Mouse (Mus musculus) heart, adult 8-10 months (tissue): ENCODE data around the gene Mrnip. TPM values are rescaled to one million over a fixed set of nuclear protein-coding genes. Genes with fewer than 3 reads are reported as not detected.

ENCODE experiments used
- DNase-seq: peaks from one replicate; pipeline ENCODE4 v3.0.0; 2022; ENCODE audit warnings: low spot score
- total RNA-seq, 4 experiments: library from RNA; stranded (reverse); gene quantifications; 2 replicates each; pipeline ENCODE4 v1.2.4; 2022

Gene Mrnip
- total RNA-seq, 4 experiments from 2014 or later: 1.6 to 3.5 (median 2.7) TPM

DNA sequence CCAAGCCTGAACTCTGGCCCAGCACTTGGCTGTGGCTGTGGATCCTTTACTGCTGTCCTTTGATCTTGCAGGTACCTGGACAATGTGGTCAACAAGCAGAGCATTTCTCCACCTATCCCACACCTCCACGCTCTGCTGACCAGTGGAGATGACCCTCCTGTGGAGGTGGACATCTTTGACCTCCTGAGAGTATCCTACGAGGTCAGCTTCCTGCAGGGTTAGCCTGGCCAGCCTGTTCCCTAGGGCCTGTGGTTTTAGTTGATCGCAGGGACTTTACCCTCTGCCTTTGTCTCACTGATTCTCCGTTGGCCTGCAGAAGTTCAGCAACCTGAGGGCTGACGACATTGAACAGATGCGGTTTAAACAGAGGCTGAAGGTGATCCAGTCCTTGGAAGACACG lies 15.9 kb upstream of the Mrnip start:
- DNase-seq: no peak

DNA sequence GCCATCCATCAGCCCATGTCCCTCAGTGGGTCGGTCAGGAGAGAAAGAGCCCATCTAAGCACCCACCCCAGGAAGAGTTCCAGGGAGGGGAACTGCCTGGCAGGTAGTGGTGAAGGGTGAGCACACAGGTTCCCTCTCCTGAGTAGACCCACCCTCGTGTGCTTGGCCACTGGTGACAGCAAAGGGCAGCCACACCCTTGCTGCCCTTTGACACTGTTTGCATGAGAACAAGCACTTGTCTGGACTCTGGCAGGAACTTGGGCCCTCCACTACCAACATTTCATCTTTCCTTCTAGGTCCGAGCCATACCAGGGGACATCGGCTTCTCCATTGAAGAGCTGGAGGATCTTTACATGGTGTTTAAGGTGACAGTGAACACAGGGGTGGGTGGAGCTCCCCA lies 14.9 kb upstream of the Mrnip start:
- no peak for DNase-seq

DNA sequence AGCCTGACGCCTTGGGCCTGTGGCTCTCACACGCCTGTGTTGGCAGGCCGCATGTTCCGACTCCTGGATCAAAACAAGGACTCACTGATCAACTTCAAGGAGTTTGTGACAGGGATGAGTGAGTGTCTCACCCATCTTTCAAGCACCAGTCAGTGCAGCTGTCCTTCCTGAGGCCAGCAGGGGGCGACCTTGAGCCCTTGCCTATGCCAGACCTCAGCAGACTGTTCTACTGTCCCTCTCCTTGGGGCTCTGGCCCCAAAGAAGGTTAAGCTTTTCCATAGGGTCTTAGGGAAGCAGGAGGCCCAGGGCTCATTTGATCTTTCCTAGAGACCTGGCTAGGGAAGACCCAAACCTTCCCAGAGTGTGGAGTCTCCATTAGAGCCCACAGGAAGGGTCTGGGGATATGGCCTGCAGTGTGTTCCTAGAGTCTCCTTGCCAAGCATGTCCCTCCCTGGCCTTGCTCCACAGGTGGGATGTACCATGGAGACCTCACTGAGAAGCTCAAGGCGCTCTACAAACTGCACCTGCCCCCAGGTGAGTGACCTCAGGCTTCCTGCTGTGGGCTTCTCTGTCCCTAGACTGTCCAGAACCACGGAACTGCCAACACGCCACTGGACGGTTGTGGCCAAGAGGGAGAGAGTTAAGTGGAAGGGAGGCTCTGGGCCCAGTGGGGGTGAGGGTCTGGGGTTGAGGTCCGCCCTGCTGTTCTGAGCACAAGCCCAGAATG lies 12.5 kb upstream of the Mrnip start:
- DNase-seq: no peak

DNA sequence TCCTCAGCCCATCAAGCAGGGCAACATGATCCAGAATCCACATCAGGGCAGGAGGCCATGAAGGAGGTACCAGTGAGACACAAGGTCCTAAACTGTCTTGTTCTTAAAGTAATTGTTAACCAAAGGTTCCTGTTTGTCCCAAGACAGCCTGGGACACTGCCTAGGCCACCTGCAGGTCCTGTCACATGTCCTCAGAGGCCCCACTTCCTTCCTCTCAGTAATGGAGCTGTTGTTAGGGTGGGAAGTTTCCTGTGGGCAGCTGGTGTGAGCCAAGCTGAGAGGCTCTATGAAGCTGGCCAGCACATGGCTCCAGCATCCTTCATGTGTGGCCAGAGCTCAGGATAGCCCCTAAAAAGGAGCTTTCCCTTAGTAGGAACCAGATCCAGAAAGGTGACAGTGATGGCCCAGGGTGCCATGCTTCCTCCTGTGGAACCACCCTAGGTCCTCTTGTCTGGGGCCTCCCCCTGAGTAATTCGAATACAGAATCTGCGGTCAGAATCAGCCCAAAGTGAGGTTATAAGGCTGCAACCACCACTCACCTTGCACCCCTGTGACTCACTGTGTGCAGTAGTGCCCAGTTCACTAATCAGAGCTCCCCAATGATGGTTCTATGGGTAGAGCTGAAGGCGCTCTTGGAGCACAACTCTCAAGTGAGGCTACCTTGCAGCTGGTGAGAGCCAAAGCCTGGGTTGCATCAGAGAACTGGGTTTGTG lies 11.8 kb upstream of the Mrnip start:
- no peak for DNase-seq

DNA sequence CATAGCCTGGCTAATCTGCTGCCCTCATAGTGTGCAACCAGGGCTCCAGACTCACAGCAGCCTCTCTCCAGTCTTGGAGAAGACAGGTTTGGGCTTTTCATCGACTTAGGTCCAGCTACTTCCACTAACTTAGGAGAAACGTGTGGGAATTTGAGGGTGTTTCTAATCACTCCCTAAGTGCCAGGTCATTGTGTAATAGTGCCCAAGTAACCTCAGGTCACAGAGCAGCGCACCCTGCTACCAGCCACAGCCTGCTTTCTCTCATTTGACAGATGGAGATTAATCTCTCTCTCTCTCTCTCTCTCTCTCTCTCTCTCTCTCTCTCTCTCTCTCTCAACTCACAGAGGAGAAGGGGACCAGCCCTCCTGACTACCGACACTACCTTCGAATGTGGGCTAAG lies 5.9 kb upstream of the Mrnip start:
- no peak for DNase-seq

DNA sequence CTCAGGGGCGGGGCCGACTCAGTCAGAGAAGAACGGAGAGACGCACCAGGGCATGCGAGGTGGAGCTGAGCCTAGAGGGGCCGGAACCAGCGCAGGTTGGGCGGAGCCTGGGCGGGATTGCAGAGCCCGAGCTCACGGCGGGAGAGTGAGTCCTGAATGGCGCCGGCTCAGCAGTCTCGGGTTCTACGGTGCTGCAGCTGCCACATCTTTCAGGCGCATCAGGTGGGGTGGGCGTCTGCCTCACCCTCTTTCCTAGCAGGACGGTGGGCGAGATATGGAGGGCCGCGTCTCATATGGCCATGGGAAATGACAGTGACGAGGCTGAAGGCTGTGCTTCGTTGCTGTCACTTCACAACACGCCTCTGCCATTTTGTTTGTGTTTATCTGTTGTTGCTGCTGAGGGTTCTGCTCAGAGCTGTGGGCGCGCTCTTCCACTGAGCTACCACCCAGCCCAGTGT lies 515 bp downstream of the Mrnip start:
- no peak for DNase-seq

DNA sequence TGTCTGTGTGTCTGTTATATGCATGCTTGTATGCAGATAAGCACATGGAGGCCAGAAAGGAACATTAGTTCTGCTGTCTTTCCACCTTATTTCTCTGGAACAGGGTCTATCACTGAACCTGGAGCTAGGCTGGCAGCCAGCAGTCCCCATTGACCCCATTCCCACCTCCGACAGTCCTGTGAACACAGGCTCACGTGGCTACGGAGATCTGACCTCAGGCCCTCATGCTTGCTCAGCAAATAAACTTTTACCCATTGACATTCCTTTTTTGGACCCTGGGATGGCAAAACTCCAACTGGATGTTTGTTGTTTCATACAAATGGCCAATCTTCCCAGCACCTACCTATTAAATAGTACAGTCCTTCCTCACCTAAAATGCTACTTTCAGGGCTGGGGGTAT lies 2.1 kb downstream of the Mrnip start:
- no peak for DNase-seq

DNA sequence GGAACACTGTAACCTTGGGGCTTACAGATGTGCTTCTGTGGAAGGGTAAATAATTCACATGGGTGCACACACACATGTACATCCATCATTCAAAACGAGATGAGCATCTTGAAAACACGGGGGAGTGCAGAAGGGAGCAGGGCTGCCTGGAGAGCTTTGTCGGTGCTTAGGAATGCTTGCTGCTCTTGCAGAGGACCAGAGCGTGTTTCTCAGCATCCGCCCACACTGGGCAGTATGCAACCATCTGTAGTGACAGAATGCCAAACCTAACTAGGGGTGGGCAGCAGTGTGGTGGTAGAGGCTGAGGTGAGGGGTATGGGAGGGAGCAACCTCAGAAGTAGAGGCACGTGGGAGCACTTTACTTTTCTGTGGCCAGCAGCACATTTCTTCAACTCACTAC lies 2.9 kb downstream of the Mrnip start:
- DNase-seq: no peak

DNA sequence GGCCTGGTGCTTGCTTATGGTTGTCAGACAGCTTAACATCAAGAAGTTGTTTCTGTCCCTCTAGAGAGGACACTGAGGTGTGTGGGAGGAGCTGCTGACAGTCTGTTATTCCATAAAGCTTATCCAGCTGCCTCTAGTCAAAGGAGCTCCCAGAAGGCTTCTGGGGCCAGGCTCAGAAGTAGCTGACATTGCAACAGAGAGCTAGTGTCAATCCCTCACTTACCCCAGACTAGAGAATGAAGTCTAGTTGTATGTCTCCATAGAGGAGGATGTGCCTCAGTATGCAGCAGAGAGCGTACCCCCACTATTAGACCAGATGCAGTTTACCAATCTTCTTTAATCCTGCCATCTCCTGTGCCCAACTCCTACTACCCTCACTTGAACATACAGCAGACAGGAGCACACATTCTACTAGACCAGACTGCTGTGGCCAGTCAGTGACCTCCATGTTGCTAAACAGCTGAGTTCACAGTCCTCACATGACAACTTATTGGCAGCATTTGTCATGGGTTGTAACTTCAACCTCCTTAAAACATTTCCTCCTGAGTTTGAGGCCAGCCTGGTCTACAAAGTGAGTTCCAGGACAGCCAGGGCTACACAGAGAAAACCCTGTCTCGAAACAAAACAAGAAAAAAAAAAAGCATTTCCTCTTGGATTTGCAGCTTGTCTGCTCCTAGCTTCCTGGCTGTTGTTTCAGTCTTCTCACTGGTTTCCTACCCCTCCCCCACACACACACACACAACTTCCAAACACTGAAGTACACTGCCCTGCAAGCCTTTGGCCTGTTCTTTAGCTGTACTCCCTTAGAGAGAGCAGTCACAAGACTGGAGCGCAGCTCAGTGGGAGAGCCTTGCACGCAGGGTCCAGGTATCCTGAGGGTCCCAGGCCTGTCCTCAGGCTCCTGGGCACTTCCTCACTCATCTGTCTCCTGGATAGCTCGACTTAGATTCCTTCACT lies 4.6 kb downstream of the Mrnip start:
- no peak for DNase-seq

DNA sequence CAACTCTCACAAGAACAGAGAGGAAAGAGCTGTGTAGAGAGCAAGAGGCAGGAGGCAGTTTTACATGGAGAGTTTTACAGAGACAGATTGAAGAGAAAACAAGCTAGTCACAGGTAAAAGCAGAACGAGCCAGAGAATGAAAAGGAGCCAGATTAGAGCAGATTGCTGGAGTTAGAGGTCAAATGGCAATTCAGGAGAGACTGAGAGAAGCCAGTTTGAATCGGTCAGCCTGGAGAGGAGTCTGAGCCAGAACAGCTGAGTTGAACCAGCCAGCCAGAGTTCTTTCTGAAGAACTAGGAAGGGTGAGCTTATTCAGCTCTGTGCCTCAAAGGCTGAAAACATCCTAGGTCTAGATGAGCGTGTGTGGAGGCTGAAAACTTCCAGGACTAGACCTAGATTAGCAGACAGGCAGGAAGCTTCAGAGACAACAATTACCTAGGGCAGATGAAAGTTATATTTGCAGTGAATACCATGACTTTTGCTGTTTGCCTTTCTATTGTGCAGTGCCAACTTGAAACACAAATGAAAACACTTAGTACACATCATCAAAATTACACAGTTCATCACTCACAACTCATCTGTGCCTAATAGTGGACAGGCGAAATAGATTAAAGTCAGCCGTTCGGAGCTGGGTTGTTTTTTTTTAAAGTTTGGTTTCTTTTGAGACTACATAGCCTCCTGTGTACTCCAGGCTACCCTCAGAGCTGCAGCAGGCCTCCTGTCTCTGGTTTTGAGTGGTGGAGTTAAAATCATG lies 6.4 kb downstream of the Mrnip start:
- no peak for DNase-seq

DNA sequence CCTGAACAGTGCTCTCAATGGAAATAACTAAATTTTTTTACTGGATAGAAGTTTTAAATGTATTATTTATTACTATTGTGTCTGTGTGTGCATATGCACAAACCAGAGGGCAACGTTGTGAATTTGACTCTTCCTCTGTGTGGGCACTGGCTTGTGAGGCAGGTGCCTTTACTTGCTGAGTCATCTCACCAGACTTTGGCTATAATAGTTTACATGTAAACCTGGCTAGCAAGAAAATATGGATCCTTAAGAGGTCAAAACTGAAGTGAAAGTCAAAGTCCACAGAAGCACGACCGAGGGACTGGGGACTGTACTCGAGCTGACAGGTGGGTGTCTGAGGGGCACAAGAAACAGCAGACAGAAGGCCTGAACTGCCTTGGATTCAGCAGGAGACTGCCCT lies 8.5 kb downstream of the Mrnip start:
- no peak for DNase-seq

DNA sequence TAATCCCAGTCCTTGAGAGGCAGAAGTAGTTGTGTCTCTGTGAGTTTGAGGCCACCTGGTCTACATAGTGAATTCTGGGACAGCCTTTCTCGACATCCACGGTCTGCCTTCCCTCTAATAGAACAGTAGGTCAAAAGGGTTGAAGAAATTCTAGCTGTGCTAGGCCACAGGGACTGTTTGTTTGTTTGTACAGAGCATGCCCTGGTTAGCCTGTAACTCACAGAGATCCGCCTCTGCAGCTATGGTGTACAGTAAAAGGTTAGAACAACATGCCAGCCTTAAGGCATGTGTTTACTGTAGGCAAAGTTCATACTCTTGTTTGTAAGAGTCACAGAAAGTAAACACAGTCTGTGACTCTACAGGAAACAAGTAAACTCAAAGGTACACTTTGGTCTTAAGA lies 10.5 kb downstream of the Mrnip start:
- no peak for DNase-seq

DNA sequence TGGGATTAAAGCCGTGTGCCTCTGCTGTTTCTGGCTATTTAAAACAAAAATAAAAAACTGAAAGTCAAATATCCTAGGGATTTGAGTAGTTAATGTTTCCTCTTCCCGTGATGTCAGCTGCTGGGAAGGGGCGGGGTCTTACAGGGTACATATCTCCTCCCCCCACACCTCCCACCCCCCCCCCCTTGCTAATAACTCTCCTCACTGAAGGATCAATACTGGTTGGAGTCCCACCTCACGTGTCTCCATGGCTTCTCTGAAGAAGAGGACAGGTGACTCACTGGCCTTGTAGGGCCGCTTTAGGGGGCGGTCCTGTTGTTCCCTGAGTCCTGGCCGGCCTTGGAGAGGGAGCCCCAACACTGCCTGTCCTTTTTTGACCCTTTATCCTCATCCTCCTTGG lies 14.4 kb downstream of the Mrnip start:
- DNase-seq: no peak

DNA sequence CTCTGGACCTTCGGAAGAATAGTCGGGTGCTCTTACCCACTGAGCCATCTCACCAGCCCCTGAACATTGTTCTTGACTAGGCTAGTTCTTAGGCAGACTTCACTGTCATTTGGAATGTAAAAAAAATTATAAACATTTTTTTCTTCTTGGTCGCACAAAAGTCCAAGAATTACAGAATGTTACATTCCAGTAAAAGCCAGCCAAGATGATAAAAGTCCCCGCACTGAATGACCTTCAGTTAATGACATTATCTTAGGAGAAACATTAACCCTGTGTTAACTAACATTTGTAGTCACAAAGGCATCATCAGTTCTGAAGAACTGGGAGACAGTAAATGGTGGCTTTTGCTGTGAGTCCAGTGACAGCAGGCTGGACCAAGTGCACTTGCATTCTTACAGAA lies 16.1 kb downstream of the Mrnip start:
- DNase-seq: no peak

DNA sequence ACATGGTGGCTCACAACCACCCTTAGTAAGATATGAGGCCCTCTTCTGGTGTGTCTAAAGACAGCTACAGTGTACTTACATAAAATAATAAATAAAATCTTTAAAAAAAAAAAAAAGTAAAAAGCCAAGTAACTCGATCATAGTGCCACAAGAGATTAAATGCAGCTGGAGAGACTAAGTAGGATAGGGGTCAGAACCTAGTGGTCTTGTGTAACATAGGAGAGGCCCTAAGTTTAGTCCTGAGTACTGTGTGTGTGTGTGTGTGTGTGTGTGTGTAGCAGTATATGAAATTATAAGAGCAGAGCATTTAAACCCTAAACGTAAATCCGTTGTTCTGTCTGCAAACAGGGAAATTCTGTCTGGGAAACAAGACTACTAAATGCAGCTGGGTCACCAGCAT lies 18.0 kb downstream of the Mrnip start:
- DNase-seq: no peak

DNA sequence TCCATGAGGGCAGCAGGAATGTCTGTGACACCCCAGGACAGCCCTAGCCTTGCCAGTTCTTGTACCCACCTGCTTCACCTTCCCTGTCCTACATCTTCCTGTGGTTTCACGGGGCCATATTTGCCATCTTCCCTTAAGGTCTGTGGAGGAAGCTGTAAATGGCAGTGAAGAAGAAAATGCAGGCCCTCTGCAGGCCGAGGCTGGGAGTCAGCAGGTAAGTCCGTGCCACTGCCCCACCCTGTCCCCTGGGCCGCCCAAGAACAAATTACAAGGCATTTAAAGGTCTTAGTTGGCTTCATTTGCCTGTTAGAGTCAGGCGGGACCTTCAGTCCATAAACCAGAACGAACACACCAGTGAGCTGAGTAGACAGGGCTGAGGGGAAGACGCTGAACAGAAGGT lies 19.8 kb downstream of the Mrnip start:
- no peak for DNase-seq

DNA sequence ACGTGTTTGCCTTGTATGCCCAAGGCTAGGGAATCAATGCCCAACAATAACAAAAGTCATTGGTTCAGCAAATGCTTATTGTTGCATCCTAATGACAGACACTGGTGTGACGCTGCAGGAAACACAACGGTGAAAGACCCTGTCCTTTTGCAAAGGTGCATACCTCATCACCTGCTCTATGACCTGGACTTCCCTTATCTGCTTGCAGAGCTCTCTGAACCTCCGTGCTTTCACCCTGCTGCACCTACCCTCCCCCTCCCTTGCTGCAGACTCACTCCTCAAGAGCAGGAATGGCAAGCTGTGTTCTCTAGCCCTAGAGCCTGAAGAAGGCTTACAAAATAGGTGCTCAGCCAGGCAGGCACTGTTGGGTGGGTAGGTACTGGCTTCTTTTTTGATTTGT lies 20.5 kb downstream of the Mrnip start:
- DNase-seq: no peak

DNA sequence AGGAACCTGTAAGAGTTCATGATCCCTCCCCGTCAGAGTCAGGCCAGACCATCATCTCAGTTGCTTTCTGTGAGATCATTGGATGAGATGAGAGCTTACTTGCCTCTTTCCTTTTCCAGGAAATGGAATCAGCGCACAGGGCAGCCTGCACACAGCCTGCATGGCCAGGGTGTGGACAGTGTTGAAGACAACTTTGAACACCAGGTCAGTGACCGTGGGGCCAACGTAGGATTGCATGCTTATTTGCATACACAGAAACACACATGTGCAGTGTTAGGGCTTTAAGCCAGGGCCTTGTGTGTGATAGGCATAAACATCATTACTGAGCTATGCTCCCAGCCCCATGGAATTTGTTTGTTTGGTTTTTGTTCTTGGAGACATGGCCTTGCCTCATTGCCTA lies 23.3 kb downstream of the Mrnip start:
- no peak for DNase-seq

DNA sequence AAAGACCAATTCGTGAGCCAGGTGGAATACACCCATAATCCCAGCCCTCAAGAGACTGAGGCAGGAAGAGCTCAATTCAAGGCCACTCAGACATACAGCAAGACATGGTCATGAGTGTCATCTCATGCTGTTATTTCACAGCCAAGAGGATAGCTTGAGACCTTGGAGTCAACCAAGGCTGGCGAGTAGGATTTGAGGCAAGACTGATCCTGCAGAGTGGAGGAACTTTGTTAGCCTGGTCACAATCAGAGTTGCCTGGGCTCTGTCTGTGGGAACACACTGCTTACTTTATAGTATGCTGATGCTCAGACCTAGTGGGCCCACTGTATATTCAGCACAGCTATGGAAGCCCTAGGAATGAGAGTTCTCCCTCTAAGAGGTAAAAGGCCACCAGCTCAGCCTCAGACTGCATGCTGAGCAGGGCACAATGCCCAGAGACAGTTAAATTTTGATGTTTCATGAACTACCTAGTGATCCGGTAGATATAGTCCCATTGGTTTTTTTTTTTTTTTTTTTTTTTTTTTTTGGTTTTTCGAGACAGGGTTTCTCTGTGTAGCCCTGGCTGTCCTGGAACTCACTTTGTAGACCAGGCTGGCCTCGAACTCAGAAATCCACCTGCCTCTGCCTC lies 24.1 kb downstream of the Mrnip start:
- DNase-seq: no peak

DNA sequence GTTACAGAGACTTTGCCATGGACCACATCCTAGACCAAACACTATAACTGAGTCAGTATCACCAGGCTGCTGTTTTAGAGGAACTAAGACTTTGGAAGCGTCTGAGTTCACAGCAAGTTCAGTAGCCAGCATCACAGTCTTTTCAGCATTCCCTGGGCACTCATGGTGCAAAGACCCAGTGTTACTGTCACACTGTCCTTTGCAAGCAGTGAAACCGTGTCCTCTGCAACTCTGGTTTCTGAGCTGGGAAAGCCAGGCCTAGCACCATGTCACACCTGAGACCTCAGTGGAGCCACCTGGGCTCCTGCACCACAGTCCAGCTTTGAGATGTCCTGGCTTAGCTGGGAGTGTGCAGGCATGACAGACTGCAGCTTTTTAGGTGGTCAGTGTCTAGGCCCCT lies 24.7 kb downstream of the Mrnip start:
- no peak for DNase-seq

DNA sequence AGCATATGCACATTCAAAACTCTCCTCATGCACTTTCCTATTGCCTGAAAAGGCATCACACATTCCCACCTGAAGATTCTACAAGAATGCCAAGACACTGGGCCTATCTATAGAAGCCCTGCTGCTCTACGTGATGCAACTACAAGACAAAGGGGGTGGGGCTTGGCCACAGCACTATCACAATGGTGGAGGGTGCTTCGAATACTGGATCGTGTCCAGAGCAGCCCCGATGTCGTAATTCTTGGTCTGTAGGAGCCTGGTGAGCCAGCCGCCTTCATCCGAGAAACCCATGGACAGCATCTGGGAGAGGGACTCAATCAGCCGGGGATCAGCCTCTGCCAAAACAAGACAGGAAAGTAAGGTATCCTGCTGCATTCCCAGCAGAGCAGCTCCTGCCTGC lies 26.4 kb downstream of the Mrnip start:
- DNase-seq: no peak
